Comparison of ENCODE assay signal across 34 mouse cellular contexts in the genomic region with DNA sequence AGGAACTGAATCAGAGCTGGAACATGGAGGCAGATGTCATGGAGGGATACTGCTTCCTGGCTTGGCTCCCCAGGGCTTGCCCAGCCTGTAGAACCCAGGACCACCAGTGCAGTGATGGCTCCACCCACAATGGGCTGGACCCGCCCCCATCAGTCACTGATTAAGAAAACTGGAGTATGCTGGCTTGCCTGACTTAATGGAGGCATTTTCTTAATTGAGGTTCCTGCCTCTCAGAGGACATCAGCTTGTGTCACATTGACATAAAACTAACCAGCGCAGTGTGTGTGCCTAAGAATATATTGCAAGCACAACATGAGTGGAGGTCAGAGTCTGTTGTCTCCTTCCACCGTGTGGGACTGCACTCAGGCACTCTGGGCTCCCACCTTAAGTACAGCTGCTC.
"Had no signal": no experiment of that assay in that cellular context is flagged by ENCODE, and none has a peak within 500 bp of the region (broad histone marks: within the 10 kb centered on the region; RNA-seq: fewer than 3 reads in every experiment).

No protein-coding gene starts in this region.

- H3K4me2 ChIP-seq: heart, embryonic 11.5 days; heart, embryonic 12.5 days; heart, embryonic 13.5 days; heart, embryonic 15.5 days; hindbrain, embryonic 12.5 days; hindbrain, embryonic 13.5 days; hindbrain, embryonic 14.5 days; hindbrain, embryonic 15.5 days; intestine, embryonic 15.5 days had no signal

- H3K27me3 ChIP-seq: heart, embryonic 12.5 days; heart, embryonic 13.5 days; heart, embryonic 15.5 days; hindbrain, embryonic 12.5 days; hindbrain, embryonic 13.5 days; hindbrain, embryonic 15.5 days; intestine, embryonic 15.5 days had no signal

- DNase-seq: heart, postnatal 10 days; heart, postnatal 36 days; heart, postnatal 4 days; kidney, adult 11 months; kidney, adult 18-20 months; kidney, adult 2 months; kidney, adult 8-10 months; kidney, adult 9 months; kidney, postnatal 10 days; kidney, postnatal 14 days; kidney, postnatal 25 days; kidney, postnatal 36 days; kidney, postnatal 4 days; layer of hippocampus, adult 9-11 months; layer of hippocampus, postnatal 36 days had no signal

- H3K36me3 ChIP-seq: heart, embryonic 12.5 days; heart, embryonic 15.5 days; hindbrain, embryonic 10.5 days; hindbrain, embryonic 12.5 days; hindbrain, embryonic 13.5 days; hindbrain, embryonic 15.5 days; intestine, embryonic 15.5 days had no signal

- H3K27ac ChIP-seq: heart, embryonic 10.5 days; heart, embryonic 13.5 days; heart, embryonic 15.5 days; hindbrain, embryonic 10.5 days; hindbrain, embryonic 12.5 days; hindbrain, embryonic 13.5 days; hindbrain, embryonic 14.5 days; hindbrain, embryonic 15.5 days; hindbrain, postnatal 0 days; intestine, embryonic 15.5 days; kidney, postnatal 0 days; layer of hippocampus, adult 2 months; left cerebral cortex, adult 2 months had no signal

- H3K9me3 ChIP-seq: heart, embryonic 10.5 days; heart, embryonic 12.5 days; heart, embryonic 13.5 days; heart, embryonic 15.5 days; hindbrain, embryonic 10.5 days; hindbrain, embryonic 12.5 days; hindbrain, embryonic 13.5 days; hindbrain, embryonic 15.5 days; intestine, embryonic 15.5 days had no signal

- H3K4me1 ChIP-seq: heart, embryonic 10.5 days; heart, embryonic 12.5 days; heart, embryonic 13.5 days; heart, embryonic 15.5 days; hindbrain, embryonic 12.5 days; hindbrain, embryonic 13.5 days; hindbrain, embryonic 15.5 days; intestine, embryonic 15.5 days had no signal

- ATAC-seq: hindbrain, embryonic 16.5 days; hindbrain, postnatal 0 days; inflammation-experienced regulatory T-cells, adult 6 months; intestine, embryonic 15.5 days; intestine, embryonic 16.5 days; intestine, postnatal 0 days had no signal

- H3K4me3 ChIP-seq: heart, embryonic 10.5 days; heart, embryonic 12.5 days; heart, embryonic 13.5 days; heart, embryonic 15.5 days; hindbrain, embryonic 10.5 days; hindbrain, embryonic 12.5 days; hindbrain, embryonic 13.5 days; hindbrain, embryonic 15.5 days; intestine, embryonic 15.5 days; layer of hippocampus, adult 2 months; left cerebral cortex, adult 2 months had no signal

- H3K9ac ChIP-seq: heart, embryonic 12.5 days; heart, embryonic 13.5 days; heart, embryonic 15.5 days; hindbrain, embryonic 12.5 days; hindbrain, embryonic 13.5 days; hindbrain, embryonic 14.5 days; hindbrain, embryonic 15.5 days; intestine, embryonic 15.5 days had no signal
